Mouse (Mus musculus) kidney, postnatal 0 days (tissue): Measurements from ENCODE around the gene Lrrn2. TPM values are rescaled to one million over a fixed set of nuclear protein-coding genes. Genes with fewer than 3 reads are reported as not detected.
"Not testable (repeated sequence)": the region's sequence is repeated elsewhere in the genome, so short reads cannot be mapped to it uniquely, and the experiment has no call there.

Experiments
- ATAC-seq: fragments of 200-750 bp; cut with Nextera tagmentation; replicated peaks from 2 replicates; pipeline ENCODE4 v1.8.0; 2017; ENCODE audit warnings: low read depth, moderate number of reproducible peaks, moderate TSS enrichment, moderate library complexity; ENCODE audit not compliant: low FRiP score
- DNase-seq: peaks from one replicate; pipeline ENCODE4 v3.0.0-alpha.2; 2016; ENCODE audit warnings: low spot score
- H3K27ac ChIP-seq: fragments of 300-500 bp; sonication (generic); 2 replicates; pipeline ENCODE4 v1.5.1; 2014; ENCODE audit warnings: mild to moderate bottlenecking
- H3K27me3 ChIP-seq: fragments of 300-500 bp; sonication (generic); 2 replicates; pipeline ENCODE4 v1.6.1; 2014; ENCODE audit warnings: low read length, mixed read lengths; ENCODE audit not compliant: insufficient read depth
- H3K36me3 ChIP-seq: fragments of 300-500 bp; sonication (generic); 2 replicates; pipeline ENCODE4 v1.6.1; 2014; ENCODE audit warnings: low read length, mixed read lengths; ENCODE audit not compliant: insufficient read depth
- H3K4me1 ChIP-seq: fragments of 300-500 bp; sonication (generic); replicated peaks from 2 replicates; pipeline ENCODE4 v1.6.1; 2014; ENCODE audit warnings: antibody characterized with exemption, low read length, mixed read lengths; ENCODE audit not compliant: insufficient read depth
- H3K4me2 ChIP-seq: fragments of 300-500 bp; sonication (generic); 2 replicates; pipeline ENCODE4 v1.6.1; 2014; ENCODE audit warnings: mild to moderate bottlenecking, low read length, moderate library complexity, mixed read lengths
- H3K4me3 ChIP-seq: fragments of 300-500 bp; sonication (generic); replicated peaks from 2 replicates; pipeline ENCODE4 v1.5.1; 2014; ENCODE audit warnings: low read depth, low read length
- H3K9ac ChIP-seq: fragments of 300-500 bp; sonication (generic); 2 replicates; pipeline ENCODE4 v1.6.1; 2014; ENCODE audit warnings: low read depth, low read length
- H3K9me3 ChIP-seq: fragments of 300-500 bp; sonication (generic); replicated peaks from 2 replicates; pipeline ENCODE4 v1.6.1; 2016; ENCODE audit warnings: low read length, inconsistent platforms, mixed read lengths
- CTCF ChIP-seq: IDR thresholded peaks from 2 replicates; pipeline ENCODE4 v1.5.1; 2016; ENCODE audit warnings: antibody characterized with exemption, low read depth, mild to moderate bottlenecking, moderate library complexity
- WGBS: fragments of 180-500 bp; shearing (Covaris S2); extraction: QIAGEN DNeasy Blood & Tissue Kit; methylation state at CpG from one replicate; pipeline ENCODE4 v1.1.7; 2014; 5-methylcytosine and 5-hydroxymethylcytosine counted together
- polyA plus RNA-seq: library from polyadenylated mRNA; unstranded; fragments of >200 nt; fragmentation: Nextera tagmentation; extraction: Ambion mirVana; gene quantifications from 2 replicates; pipeline ENCODE4 v1.2.1, GENCODE M21; 2015

Gene Lrrn2
- polyA plus RNA-seq, 1 experiment from 2014 or later: 3.3 TPM

GRCm38 (mm10) chr1:132961751-132962150, 81.7 kb downstream of the Lrrn2 start:
- ATAC-seq: no peak
- no peak for TF ChIP-seq CTCF
- Histone ChIP-seq H3K4me1 (no peaks in the 10 kb centered on the region), H3K36me3 (no peaks in the 10 kb centered on the region), H3K4me2 (no peak overlapping the region), H3K27me3 (no peaks in the 10 kb centered on the region), H3K9me3 (no peaks in the 10 kb centered on the region), H3K9ac (no peak overlapping the region), H3K4me3 (no peak overlapping the region), H3K27ac (no peak overlapping the region)
- 84% methylated on average over 3 of the region's 3 CpGs for WGBS
- no peak for DNase-seq

- H3K4me3 ChIP-seq: no peak overlapping the region
Observed at GRCm38 (mm10) chr1:132964106-132964505, 84.0 kb downstream of the Lrrn2 start.

GRCm38 (mm10) chr1:132964691-132965090, 84.6 kb downstream of the Lrrn2 start:
- Histone ChIP-seq H3K9me3 (no peaks in the 10 kb centered on the region), H3K4me3 (no peak overlapping the region), H3K36me3 (no peaks in the 10 kb centered on the region), H3K9ac (no peak overlapping the region), H3K27me3 (no peaks in the 10 kb centered on the region), H3K4me2 (no peak overlapping the region), H3K27ac (no peak overlapping the region), H3K4me1 (no peaks in the 10 kb centered on the region)
- 84% methylated on average over 4 of the region's 4 CpGs for WGBS
- DNase-seq (no peak), ATAC-seq (no peak)
- TF ChIP-seq CTCF: no peak

More at GRCm38 (mm10) chr1:132964106-132964505, 84.0 kb downstream of the Lrrn2 start:
- Histone ChIP-seq H3K4me2 (no peak overlapping the region), H3K9ac (no peak overlapping the region), H3K9me3 (no peaks in the 10 kb centered on the region), H3K4me1 (no peaks in the 10 kb centered on the region), H3K27ac (no peak overlapping the region), H3K36me3 (no peaks in the 10 kb centered on the region), H3K27me3 (no peaks in the 10 kb centered on the region)
- TF ChIP-seq CTCF: no peak
- ATAC-seq (no peak), DNase-seq (no peak)
- 71% methylated on average over 2 of the region's 2 CpGs for WGBS

GRCm38 (mm10) chr1:132968659-132969058, 88.6 kb downstream of the Lrrn2 start:
- no peak overlapping the region for H3K27ac ChIP-seq
- TF ChIP-seq CTCF: peak; percentile 82
- DNase-seq: peak; percentile 46

GRCm38 (mm10) chr1:132977402-132977801, 97.3 kb downstream of the Lrrn2 start:
- Histone ChIP-seq H3K9me3 (no peaks in the 10 kb centered on the region), H3K4me2 (no peak overlapping the region), H3K4me1 (no peaks in the 10 kb centered on the region), H3K9ac (no peak overlapping the region), H3K4me3 (no peak overlapping the region), H3K27me3 (no peaks in the 10 kb centered on the region), H3K27ac (no peak overlapping the region), H3K36me3 (no peaks in the 10 kb centered on the region)
- TF ChIP-seq CTCF: no peak
- no peak for ATAC-seq
- WGBS: 63% methylated on average over 1 of the region's 1 CpGs
- DNase-seq: no peak

More at GRCm38 (mm10) chr1:132968659-132969058, 88.6 kb downstream of the Lrrn2 start:
- WGBS: 30% methylated on average over 6 of the region's 6 CpGs
- no peaks in the 10 kb centered on the region for H3K4me1 ChIP-seq
- no peaks in the 10 kb centered on the region for H3K9me3 ChIP-seq
- no peak overlapping the region for H3K9ac ChIP-seq
- H3K4me3 ChIP-seq: no peak overlapping the region
- no peak overlapping the region for H3K4me2 ChIP-seq
- no peaks in the 10 kb centered on the region for H3K36me3 ChIP-seq
- ATAC-seq: no peak
- H3K27me3 ChIP-seq: no peaks in the 10 kb centered on the region

GRCm38 (mm10) chr1:132981232-132981631, 101.2 kb downstream of the Lrrn2 start:
- no peak overlapping the region for H3K27ac ChIP-seq
- H3K4me3 ChIP-seq: no peak overlapping the region
- DNase-seq (no peak), ATAC-seq (no peak)
- TF ChIP-seq CTCF: no peak
- 88% methylated on average over 6 of the region's 6 CpGs for WGBS
- H3K27me3 ChIP-seq: no peaks in the 10 kb centered on the region
- H3K4me1 ChIP-seq: no peaks in the 10 kb centered on the region
- no peak overlapping the region for H3K4me2 ChIP-seq
- peaks cover 18% of the 10 kb centered on the region; the same call in 1 of the 2 replicates for H3K36me3 ChIP-seq
- no peak overlapping the region for H3K9ac ChIP-seq
- no peaks in the 10 kb centered on the region for H3K9me3 ChIP-seq

GRCm38 (mm10) chr1:132982728-132983127, 102.7 kb downstream of the Lrrn2 start:
- ATAC-seq (peak; percentile 46; the same call in 1 of the 2 replicates), DNase-seq (peak; percentile 80)
- no peaks in the 10 kb centered on the region for H3K4me1 ChIP-seq
- H3K4me3 ChIP-seq: no peak overlapping the region
- H3K4me2 ChIP-seq: no peak overlapping the region
- H3K36me3 ChIP-seq: peaks cover 18% of the 10 kb centered on the region; the same call in 1 of the 2 replicates
- H3K27ac ChIP-seq: no peak overlapping the region
- 58% methylated on average over 7 of the region's 7 CpGs for WGBS
- TF ChIP-seq CTCF: peak; percentile 76
- H3K9me3 ChIP-seq: no peaks in the 10 kb centered on the region
- H3K9ac ChIP-seq: no peak overlapping the region
- no peaks in the 10 kb centered on the region for H3K27me3 ChIP-seq

- H3K4me2 ChIP-seq, H3K4me1 ChIP-seq, H3K4me3 ChIP-seq, ATAC-seq, H3K27ac ChIP-seq, H3K9me3 ChIP-seq, DNase-seq, H3K27me3 ChIP-seq, H3K9ac ChIP-seq: not testable (repeated sequence)
- peaks cover 48% of the 10 kb centered on the region for H3K36me3 ChIP-seq
- 48% methylated on average over 12 of the region's 12 CpGs for WGBS
Observed at GRCm38 (mm10) chr1:132988556-132989459, 108.7 kb downstream of the Lrrn2 start.
